Mouse (Mus musculus): ENCODE measurements around the gene Emp1. TPM values are rescaled to one million over a fixed set of nuclear protein-coding genes. Genes with fewer than 3 reads are reported as not detected.

Gene Emp1
- polyA plus RNA-seq, 1 experiment from 2014 or later, result 17.2 TPM

Other genes with a start within 250 kb of the Emp1 start
- not detected in 2 replicates for gene Gprc5d, start 244.3 kb upstream of the Emp1 start, polyA plus RNA-seq (2014; fragmentation: Nextera tagmentation; extraction: Ambion mirVana)
- gene Fam234b, start 164.6 kb upstream of the Emp1 start, polyA plus RNA-seq (2014; fragmentation: Nextera tagmentation; extraction: Ambion mirVana), result 7.9 and 8.9 TPM in 2 replicates
- gene Hebp1, start 164.5 kb upstream of the Emp1 start, polyA plus RNA-seq (2014; fragmentation: Nextera tagmentation; extraction: Ambion mirVana), result 2.5 and 9.2 TPM in 2 replicates
- 0.71 and 0.74 TPM in 2 replicates for gene Gsg1, start 108.2 kb upstream of the Emp1 start, polyA plus RNA-seq (2014; fragmentation: Nextera tagmentation; extraction: Ambion mirVana)
- gene Pbp2, start 52.1 kb upstream of the Emp1 start, polyA plus RNA-seq (2014; fragmentation: Nextera tagmentation; extraction: Ambion mirVana), result not detected in 2 replicates